Mouse (Mus musculus) lung, postnatal 0 days (tissue): Measurements from ENCODE around the gene Dtnbp1. TPM values are rescaled to one million over a fixed set of nuclear protein-coding genes. Genes with fewer than 3 reads are reported as not detected.

ENCODE experiments used
- ATAC-seq: fragments of 200-750 bp; cut with Nextera tagmentation; 2 replicates; pipeline ENCODE4 v1.8.0; 2017; ENCODE audit warnings: moderate library complexity
- DNase-seq: peaks from one replicate; pipeline ENCODE4 v3.0.0-alpha.2; 2016; ENCODE audit warnings: low spot score
- H3K27ac ChIP-seq: fragments of 300-500 bp; sonication (generic); 2 replicates; pipeline ENCODE4 v1.5.1; 2014; ENCODE audit warnings: antibody characterized with exemption, mild to moderate bottlenecking, low read length, mixed read lengths
- H3K27me3 ChIP-seq: fragments of 300-500 bp; sonication (generic); replicated peaks from 2 replicates; pipeline ENCODE4 v1.6.1; 2014; ENCODE audit warnings: low read length, mixed read lengths; ENCODE audit not compliant: insufficient read depth
- H3K36me3 ChIP-seq: fragments of 300-500 bp; sonication (generic); 2 replicates; pipeline ENCODE4 v1.6.1; 2014; ENCODE audit warnings: low read length, mixed read lengths; ENCODE audit not compliant: insufficient read depth
- H3K4me1 ChIP-seq: fragments of 300-500 bp; sonication (generic); 2 replicates; pipeline ENCODE4 v1.6.1; 2014; ENCODE audit warnings: antibody characterized with exemption, low read depth, low read length, mixed read lengths; ENCODE audit not compliant: insufficient read depth
- H3K4me2 ChIP-seq: fragments of 300-500 bp; sonication (generic); replicated peaks from 2 replicates; pipeline ENCODE4 v1.6.1; 2014; ENCODE audit warnings: low read depth, mild to moderate bottlenecking, low read length, moderate library complexity, mixed read lengths
- H3K4me3 ChIP-seq: fragments of 300-500 bp; sonication (generic); 2 replicates; pipeline ENCODE4 v1.5.1; 2014; ENCODE audit warnings: low read depth, low read length
- H3K9ac ChIP-seq: fragments of 300-500 bp; sonication (generic); replicated peaks from 2 replicates; pipeline ENCODE4 v1.6.1; 2014; ENCODE audit warnings: low read depth, mild to moderate bottlenecking
- H3K9me3 ChIP-seq: fragments of 300-500 bp; sonication (generic); 2 replicates; pipeline ENCODE4 v1.6.1; 2016; ENCODE audit warnings: low read length, mixed read lengths
- CTCF ChIP-seq: IDR thresholded peaks from 2 replicates; pipeline ENCODE4 v1.5.1; 2016; ENCODE audit warnings: antibody characterized with exemption, mild to moderate bottlenecking
- EP300 ChIP-seq: IDR thresholded peaks from 2 replicates; pipeline ENCODE4 v1.6.1; 2016; ENCODE audit warnings: antibody characterized with exemption, mild to moderate bottlenecking, control low read depth
- WGBS: fragments of 180-500 bp; shearing (Covaris S2); extraction: QIAGEN DNeasy Blood & Tissue Kit; methylation state at CpG from one replicate; pipeline ENCODE4 v1.1.7; 2014; 5-methylcytosine and 5-hydroxymethylcytosine counted together
- polyA plus RNA-seq: library from polyadenylated mRNA; unstranded; fragments of >200 nt; fragmentation: Nextera tagmentation; extraction: Ambion mirVana; gene quantifications from 2 replicates; pipeline ENCODE4 v1.2.1, GENCODE M21; 2015

Gene Dtnbp1
- polyA plus RNA-seq = 60.0 and 67.2 TPM in 2 replicates

GRCm38 (mm10) chr13:45001911-45002615, at the start of gene Dtnbp1:
TSS of gene Dtnbp1 (minus strand) at chr13:45002147.
- peak; percentile 93 for ATAC-seq
- Histone ChIP-seq H3K4me2 (peak within 1 kb of the TSS; percentile 58), H3K4me3 (peak within 1 kb of the TSS; percentile 69), H3K36me3 (0 out of 2 replicates have a peak, but pooled peaks cover 6% of the 10 kb centered on the region), H3K9ac (peak within 1 kb of the TSS; percentile 70), H3K9me3 (no peaks in the 10 kb centered on the region), H3K27ac (peak within 1 kb of the TSS; percentile 84), H3K4me1 (no peaks in the 10 kb centered on the region), H3K27me3 (no peaks in the 10 kb centered on the region)
- DNase-seq = peak; percentile 84
- TF ChIP-seq CTCF (peak; percentile 37), EP300 (no peak)
- under 1% methylated on average over 30 of the region's 68 CpGs for WGBS

GRCm38 (mm10) chr13:45049261-45050020, 47.5 kb upstream of the Dtnbp1 start:
- WGBS = 55% methylated on average over 7 of the region's 7 CpGs
- Histone ChIP-seq H3K4me1 (no peaks in the 10 kb centered on the region), H3K4me3 (no peak overlapping the region), H3K4me2 (no peak overlapping the region), H3K9me3 (no peaks in the 10 kb centered on the region), H3K27me3 (no peaks in the 10 kb centered on the region), H3K9ac (no peak overlapping the region), H3K36me3 (no peaks in the 10 kb centered on the region), H3K27ac (no peak overlapping the region)
- DNase-seq (no peak), ATAC-seq (no peak)
- TF ChIP-seq CTCF (no peak), EP300 (no peak)

- TF ChIP-seq EP300 = no peak
- no peak for TF ChIP-seq CTCF
- WGBS = 65% methylated on average over 3 of the region's 3 CpGs
- no peak for DNase-seq
- Histone ChIP-seq H3K9ac (no peak overlapping the region), H3K9me3 (no peaks in the 10 kb centered on the region), H3K27ac (no peak overlapping the region), H3K27me3 (no peaks in the 10 kb centered on the region), H3K4me2 (no peak overlapping the region), H3K36me3 (no peaks in the 10 kb centered on the region), H3K4me3 (no peak overlapping the region), H3K4me1 (no peaks in the 10 kb centered on the region)
- ATAC-seq = no peak
Observed at GRCm38 (mm10) chr13:45043466-45043865, 41.5 kb upstream of the Dtnbp1 start.

GRCm38 (mm10) chr13:45040741-45041140, 38.8 kb upstream of the Dtnbp1 start:
- ATAC-seq (no peak), DNase-seq (no peak)
- Histone ChIP-seq H3K4me2 (no peak overlapping the region), H3K36me3 (no peaks in the 10 kb centered on the region), H3K4me3 (no peak overlapping the region), H3K4me1 (no peaks in the 10 kb centered on the region), H3K27ac (no peak overlapping the region), H3K9ac (no peak overlapping the region), H3K27me3 (no peaks in the 10 kb centered on the region), H3K9me3 (no peaks in the 10 kb centered on the region)
- 53% methylated on average over 7 of the region's 7 CpGs for WGBS
- TF ChIP-seq EP300 = no peak
- TF ChIP-seq CTCF = no peak

GRCm38 (mm10) chr13:45040195-45040594, 38.2 kb upstream of the Dtnbp1 start:
- H3K9me3 ChIP-seq = no peaks in the 10 kb centered on the region
- H3K4me3 ChIP-seq = no peak overlapping the region
- H3K27me3 ChIP-seq = no peaks in the 10 kb centered on the region
- no peaks in the 10 kb centered on the region for H3K4me1 ChIP-seq
- no peak overlapping the region for H3K4me2 ChIP-seq
- no peaks in the 10 kb centered on the region for H3K36me3 ChIP-seq
- DNase-seq (no peak), ATAC-seq (no peak)
- TF ChIP-seq EP300 = no peak
- TF ChIP-seq CTCF = no peak
- no peak overlapping the region for H3K9ac ChIP-seq
- no peak overlapping the region for H3K27ac ChIP-seq
- WGBS = 58% methylated on average over 4 of the region's 4 CpGs

GRCm38 (mm10) chr13:45036417-45036816, 34.5 kb upstream of the Dtnbp1 start:
- Histone ChIP-seq H3K36me3 (no peaks in the 10 kb centered on the region), H3K27ac (no peak overlapping the region), H3K4me1 (no peaks in the 10 kb centered on the region), H3K9me3 (no peaks in the 10 kb centered on the region), H3K4me2 (no peak overlapping the region), H3K4me3 (no peak overlapping the region), H3K9ac (no peak overlapping the region), H3K27me3 (no peaks in the 10 kb centered on the region)
- 93% methylated on average over 4 of the region's 4 CpGs for WGBS
- DNase-seq = no peak
- no peak for TF ChIP-seq EP300
- no peak for TF ChIP-seq CTCF
- no peak for ATAC-seq
